Mouse (Mus musculus): ENCODE results near the gene Slc25a12. TPM values are rescaled to one million over a fixed set of nuclear protein-coding genes. Genes with fewer than 3 reads are reported as not detected.

Slc25a12 gene
- polyA plus RNA-seq, 1 experiment from 2014 or later, result 28.0 TPM

DNA sequence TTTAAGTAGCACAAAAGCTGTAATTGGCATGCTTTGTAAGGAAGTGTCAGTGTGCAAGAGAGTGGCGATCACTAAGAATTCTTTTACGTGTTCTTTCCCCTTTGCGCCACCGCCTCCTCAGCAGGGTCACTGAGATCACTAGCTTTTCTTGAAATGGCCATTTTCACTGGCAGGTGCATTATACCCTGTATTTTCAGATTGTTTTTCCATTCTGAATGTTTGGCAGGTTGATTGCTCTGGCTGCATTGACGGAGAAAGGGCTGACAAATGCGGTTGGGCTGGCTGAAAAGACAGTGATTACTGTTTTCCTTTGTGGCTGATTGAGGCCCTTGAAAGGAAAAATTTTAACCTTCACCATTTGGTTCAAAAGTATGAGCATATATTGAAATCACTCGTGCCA is 122.7 kb downstream of the Slc25a12 start:
- no peak for ATAC-seq (ENCODE audit: insufficient number of reproducible peaks, low FRiP score, low TSS enrichment, low read depth)
- DNase-seq (ENCODE audit: low spot score), result no peak
- no peak overlapping the region for H3K27ac ChIP-seq (replicated peaks; ENCODE audit: low read depth, low read length)
- no peaks in the 10 kb centered on the region for H3K27me3 ChIP-seq (ENCODE audit: control insufficient read depth, insufficient read depth, low read length)
- no peak overlapping the region for H3K4me3 ChIP-seq (ENCODE audit: low read depth, low read length)
- no peak overlapping the region for H3K4me2 ChIP-seq (ENCODE audit: low read depth, severe bottlenecking)
- no peaks in the 10 kb centered on the region for H3K9me3 ChIP-seq (ENCODE audit: control insufficient read depth, low read length)
- 91% methylated on average over 7 of the region's 7 CpGs for WGBS
- no peak overlapping the region for H3K9ac ChIP-seq (ENCODE audit: low read length)
- H3K36me3 ChIP-seq (ENCODE audit: control insufficient read depth, insufficient read depth, low read length), result 0 out of 2 replicates have a peak, but pooled peaks cover 2% of the 10 kb centered on the region
- no peaks in the 10 kb centered on the region for H3K4me1 ChIP-seq (ENCODE audit: control insufficient read depth, insufficient read depth, low read length)

DNA sequence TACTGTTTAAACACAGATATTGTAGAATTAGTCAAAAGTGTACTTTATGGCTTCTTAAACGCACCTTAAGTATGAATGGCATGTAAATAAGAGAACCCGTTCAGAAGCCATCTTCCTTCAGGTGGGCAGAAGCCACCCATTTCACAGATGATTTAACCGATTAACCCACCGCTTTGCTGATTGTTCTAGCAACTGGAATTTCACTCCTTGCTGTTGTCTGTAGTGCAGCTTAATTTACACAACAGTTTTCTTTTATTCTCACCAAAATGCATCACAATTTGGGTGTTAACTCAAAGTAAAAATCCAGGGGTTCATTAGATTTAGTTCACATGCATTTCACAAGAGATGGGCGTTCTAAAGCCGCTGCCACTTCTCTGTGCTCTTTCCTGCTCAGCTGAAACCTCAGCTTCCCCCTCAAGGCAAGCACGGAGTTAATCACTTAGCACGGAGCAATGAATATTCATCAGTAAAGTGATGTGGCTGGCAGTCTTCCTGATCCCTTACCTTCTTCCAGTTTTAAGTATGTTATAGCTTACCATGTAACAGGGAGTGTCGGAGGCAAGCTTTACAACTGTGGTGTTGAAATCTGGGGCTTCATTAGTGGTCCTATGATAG is 124.4 kb downstream of the Slc25a12 start:
- no peaks in the 10 kb centered on the region for H3K4me1 ChIP-seq (ENCODE audit: control insufficient read depth, insufficient read depth, low read length)
- ATAC-seq (ENCODE audit: insufficient number of reproducible peaks, low FRiP score, low TSS enrichment, low read depth) (no peak), DNase-seq (ENCODE audit: low spot score) (no peak)
- no peak overlapping the region for H3K4me2 ChIP-seq (ENCODE audit: low read depth, severe bottlenecking)
- H3K4me3 ChIP-seq (ENCODE audit: low read depth, low read length), result no peak overlapping the region
- H3K36me3 ChIP-seq (ENCODE audit: control insufficient read depth, insufficient read depth, low read length), result 0 out of 2 replicates have a peak, but pooled peaks cover 2% of the 10 kb centered on the region
- H3K27me3 ChIP-seq (ENCODE audit: control insufficient read depth, insufficient read depth, low read length), result no peaks in the 10 kb centered on the region
- WGBS, result 84% methylated on average over 9 of the region's 9 CpGs
- H3K27ac ChIP-seq (replicated peaks; ENCODE audit: low read depth, low read length), result no peak overlapping the region
- no peak overlapping the region for H3K9ac ChIP-seq (ENCODE audit: low read length)
- no peaks in the 10 kb centered on the region for H3K9me3 ChIP-seq (ENCODE audit: control insufficient read depth, low read length)

DNA sequence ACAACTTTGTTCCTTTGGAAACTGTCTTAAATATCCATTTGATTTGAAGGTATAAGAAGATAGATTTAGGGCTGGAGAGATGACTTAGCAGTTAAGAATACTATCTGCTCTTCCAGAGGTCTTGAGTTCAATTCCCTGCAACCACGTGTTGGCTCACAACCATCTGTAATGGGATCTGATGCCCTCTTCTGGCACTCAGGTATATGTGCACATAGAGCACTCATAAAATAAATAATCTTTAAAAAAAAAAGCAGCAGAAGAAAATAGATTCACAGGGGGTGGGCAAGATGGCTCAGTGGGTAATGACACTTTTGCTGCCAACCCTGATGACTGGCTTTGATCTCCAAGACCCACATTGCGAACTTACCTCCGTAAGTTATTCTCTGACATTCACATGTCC is 125.4 kb downstream of the Slc25a12 start:
- Histone ChIP-seq H3K4me2 (ENCODE audit: low read depth, severe bottlenecking) (no peak overlapping the region), H3K36me3 (ENCODE audit: control insufficient read depth, insufficient read depth, low read length) (0 out of 2 replicates have a peak, but pooled peaks cover 2% of the 10 kb centered on the region), H3K9ac (ENCODE audit: low read length) (no peak overlapping the region), H3K9me3 (ENCODE audit: control insufficient read depth, low read length) (no peaks in the 10 kb centered on the region), H3K27me3 (ENCODE audit: control insufficient read depth, insufficient read depth, low read length) (no peaks in the 10 kb centered on the region), H3K4me1 (ENCODE audit: control insufficient read depth, insufficient read depth, low read length) (no peaks in the 10 kb centered on the region), H3K4me3 (ENCODE audit: low read depth, low read length) (no peak overlapping the region), H3K27ac (replicated peaks; ENCODE audit: low read depth, low read length) (no peak overlapping the region)
- ATAC-seq (ENCODE audit: insufficient number of reproducible peaks, low FRiP score, low TSS enrichment, low read depth) (no peak), DNase-seq (ENCODE audit: low spot score) (no peak)
- WGBS, result 90% methylated on average over 3 of the region's 3 CpGs

DNA sequence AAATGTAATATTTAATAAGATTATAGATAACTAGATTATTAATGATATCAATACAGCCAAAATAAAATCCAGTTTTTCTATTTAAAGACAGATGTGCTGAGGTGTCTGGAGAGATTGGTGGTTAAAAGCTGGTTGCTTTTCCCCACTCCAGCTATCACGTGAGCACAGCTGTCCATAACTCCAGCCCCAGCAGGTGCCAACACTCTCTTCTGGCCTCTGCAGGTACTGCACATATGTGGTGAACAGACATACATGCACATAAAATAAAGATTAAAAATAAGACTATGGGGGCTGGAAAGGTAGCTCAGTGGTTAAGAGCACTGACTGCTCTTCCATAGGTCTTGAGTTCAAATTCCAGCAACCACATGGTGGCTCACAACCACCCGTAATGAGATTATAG is 126.0 kb downstream of the Slc25a12 start:
- H3K9me3 ChIP-seq (ENCODE audit: control insufficient read depth, low read length), result no peaks in the 10 kb centered on the region
- ATAC-seq (ENCODE audit: insufficient number of reproducible peaks, low FRiP score, low TSS enrichment, low read depth), result no peak
- 94% methylated on average over 2 of the region's 2 CpGs for WGBS
- no peaks in the 10 kb centered on the region for H3K4me1 ChIP-seq (ENCODE audit: control insufficient read depth, insufficient read depth, low read length)
- no peak overlapping the region for H3K27ac ChIP-seq (replicated peaks; ENCODE audit: low read depth, low read length)
- no peak overlapping the region for H3K4me3 ChIP-seq (ENCODE audit: low read depth, low read length)
- 0 out of 2 replicates have a peak, but pooled peaks cover 2% of the 10 kb centered on the region for H3K36me3 ChIP-seq (ENCODE audit: control insufficient read depth, insufficient read depth, low read length)
- H3K27me3 ChIP-seq (ENCODE audit: control insufficient read depth, insufficient read depth, low read length), result no peaks in the 10 kb centered on the region
- no peak for DNase-seq (ENCODE audit: low spot score)
- no peak overlapping the region for H3K4me2 ChIP-seq (ENCODE audit: low read depth, severe bottlenecking)
- no peak overlapping the region for H3K9ac ChIP-seq (ENCODE audit: low read length)

DNA sequence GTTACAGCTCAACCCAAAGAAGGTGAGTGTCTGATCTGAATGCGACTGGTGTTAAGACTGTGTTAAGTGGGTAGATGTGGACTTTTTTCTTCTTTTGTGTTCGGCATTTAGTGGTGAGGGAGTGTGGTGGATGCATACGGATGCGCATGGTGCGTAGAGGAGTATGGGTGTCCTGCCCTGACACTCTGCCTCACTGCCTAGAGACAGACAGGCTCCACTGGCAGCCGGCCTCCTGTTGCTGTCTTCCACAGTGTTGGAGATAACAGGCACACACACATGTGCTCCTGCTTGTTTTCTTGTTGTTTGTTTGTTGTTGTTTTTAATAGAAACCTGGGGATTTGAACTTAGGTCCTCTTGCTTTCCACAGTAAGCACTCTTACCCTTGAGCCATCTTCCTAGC is 131.5 kb downstream of the Slc25a12 start:
- Histone ChIP-seq H3K4me3 (ENCODE audit: low read depth, low read length) (no peak overlapping the region), H3K4me2 (ENCODE audit: low read depth, severe bottlenecking) (no peak overlapping the region), H3K9me3 (ENCODE audit: control insufficient read depth, low read length) (no peaks in the 10 kb centered on the region), H3K27ac (replicated peaks; ENCODE audit: low read depth, low read length) (no peak overlapping the region), H3K36me3 (ENCODE audit: control insufficient read depth, insufficient read depth, low read length) (peaks cover 3% of the 10 kb centered on the region; the same call in 1 of the 2 replicates), H3K9ac (ENCODE audit: low read length) (no peak overlapping the region), H3K27me3 (ENCODE audit: control insufficient read depth, insufficient read depth, low read length) (no peaks in the 10 kb centered on the region), H3K4me1 (ENCODE audit: control insufficient read depth, insufficient read depth, low read length) (no peaks in the 10 kb centered on the region)
- DNase-seq (ENCODE audit: low spot score), result no peak
- no peak for ATAC-seq (ENCODE audit: insufficient number of reproducible peaks, low FRiP score, low TSS enrichment, low read depth)
- 90% methylated on average over 6 of the region's 6 CpGs for WGBS

DNA sequence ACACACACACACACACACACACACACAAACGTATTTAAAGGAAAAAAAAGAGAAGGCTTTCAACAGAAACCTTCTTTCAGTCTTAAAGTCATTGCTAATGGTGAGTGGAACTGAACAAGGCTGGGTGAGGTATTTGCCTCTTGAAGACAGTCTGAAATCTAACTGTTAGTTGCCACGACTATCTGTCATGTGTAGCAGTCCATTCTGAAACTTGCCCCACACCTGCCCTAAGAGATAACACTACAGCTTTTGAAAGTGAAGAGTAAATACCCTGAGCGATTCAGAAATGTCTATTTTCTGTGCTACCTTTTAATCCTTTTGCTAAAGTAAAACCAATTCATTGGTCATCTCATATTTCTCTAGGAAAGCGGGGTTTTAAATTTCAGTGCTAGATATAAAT is 132.1 kb downstream of the Slc25a12 start:
- Histone ChIP-seq H3K4me1 (ENCODE audit: control insufficient read depth, insufficient read depth, low read length) (no peaks in the 10 kb centered on the region), H3K4me2 (ENCODE audit: low read depth, severe bottlenecking) (no peak overlapping the region), H3K9ac (ENCODE audit: low read length) (no peak overlapping the region), H3K27me3 (ENCODE audit: control insufficient read depth, insufficient read depth, low read length) (no peaks in the 10 kb centered on the region), H3K4me3 (ENCODE audit: low read depth, low read length) (no peak overlapping the region), H3K27ac (replicated peaks; ENCODE audit: low read depth, low read length) (no peak overlapping the region), H3K36me3 (ENCODE audit: control insufficient read depth, insufficient read depth, low read length) (peaks cover 3% of the 10 kb centered on the region; the same call in 1 of the 2 replicates), H3K9me3 (ENCODE audit: control insufficient read depth, low read length) (no peaks in the 10 kb centered on the region)
- ATAC-seq (ENCODE audit: insufficient number of reproducible peaks, low FRiP score, low TSS enrichment, low read depth) (no peak), DNase-seq (ENCODE audit: low spot score) (no peak)
- 95% methylated on average over 4 of the region's 4 CpGs for WGBS

DNA sequence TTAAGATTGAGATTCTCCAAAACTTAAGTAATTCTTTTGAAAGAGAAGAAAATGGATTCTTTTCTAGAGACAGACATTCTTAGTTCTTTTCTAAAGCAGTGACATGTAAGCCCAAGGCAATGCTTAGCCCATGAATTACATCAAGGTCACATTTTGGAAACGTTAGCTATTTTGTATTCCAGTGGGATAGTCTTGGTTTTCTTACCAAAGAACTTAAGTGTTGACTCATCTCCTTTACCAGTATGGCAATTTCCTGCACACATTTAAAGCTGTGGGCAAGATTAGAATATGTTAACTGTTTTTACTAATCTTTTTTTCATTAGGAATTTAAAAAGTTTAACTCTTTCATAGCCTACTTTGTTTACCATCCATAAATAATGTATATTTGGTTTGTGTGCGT is 134.6 kb downstream of the Slc25a12 start:
- Histone ChIP-seq H3K27me3 (ENCODE audit: control insufficient read depth, insufficient read depth, low read length) (no peaks in the 10 kb centered on the region), H3K9me3 (ENCODE audit: control insufficient read depth, low read length) (no peaks in the 10 kb centered on the region), H3K4me3 (ENCODE audit: low read depth, low read length) (no peak overlapping the region), H3K4me1 (ENCODE audit: control insufficient read depth, insufficient read depth, low read length) (no peaks in the 10 kb centered on the region), H3K27ac (replicated peaks; ENCODE audit: low read depth, low read length) (no peak overlapping the region), H3K9ac (ENCODE audit: low read length) (no peak overlapping the region), H3K36me3 (ENCODE audit: control insufficient read depth, insufficient read depth, low read length) (peaks cover 6% of the 10 kb centered on the region; the same call in 1 of the 2 replicates), H3K4me2 (ENCODE audit: low read depth, severe bottlenecking) (no peak overlapping the region)
- no peak for DNase-seq (ENCODE audit: low spot score)
- WGBS, result 90% methylated on average over 2 of the region's 2 CpGs
- no peak for ATAC-seq (ENCODE audit: insufficient number of reproducible peaks, low FRiP score, low TSS enrichment, low read depth)

DNA sequence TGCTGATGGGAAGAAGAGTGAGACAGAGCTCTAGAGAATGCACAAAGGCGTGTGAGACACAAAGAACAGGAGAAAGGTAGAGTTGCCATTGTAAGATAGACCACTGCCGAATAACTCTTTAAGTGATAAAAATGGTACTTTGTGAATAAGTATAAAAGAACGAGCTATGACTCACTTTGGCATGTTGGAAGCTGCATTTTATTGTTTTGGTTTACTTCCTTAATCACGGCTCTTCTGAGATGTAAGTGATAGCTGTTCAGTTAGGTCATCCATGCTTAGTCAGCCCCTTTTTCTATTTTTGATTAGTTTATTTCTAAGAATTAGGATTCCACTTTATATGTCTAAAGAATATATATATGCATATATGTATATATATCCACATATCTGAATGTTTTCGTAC is 135.6 kb downstream of the Slc25a12 start:
- WGBS, result 91% methylated on average over 5 of the region's 5 CpGs
- DNase-seq (ENCODE audit: low spot score) (no peak), ATAC-seq (ENCODE audit: insufficient number of reproducible peaks, low FRiP score, low TSS enrichment, low read depth) (no peak)
- Histone ChIP-seq H3K27ac (replicated peaks; ENCODE audit: low read depth, low read length) (no peak overlapping the region), H3K27me3 (ENCODE audit: control insufficient read depth, insufficient read depth, low read length) (no peaks in the 10 kb centered on the region), H3K9me3 (ENCODE audit: control insufficient read depth, low read length) (no peaks in the 10 kb centered on the region), H3K9ac (ENCODE audit: low read length) (no peak overlapping the region), H3K36me3 (ENCODE audit: control insufficient read depth, insufficient read depth, low read length) (peaks cover 6% of the 10 kb centered on the region; the same call in 1 of the 2 replicates), H3K4me2 (ENCODE audit: low read depth, severe bottlenecking) (no peak overlapping the region), H3K4me3 (ENCODE audit: low read depth, low read length) (no peak overlapping the region), H3K4me1 (ENCODE audit: control insufficient read depth, insufficient read depth, low read length) (no peaks in the 10 kb centered on the region)

DNA sequence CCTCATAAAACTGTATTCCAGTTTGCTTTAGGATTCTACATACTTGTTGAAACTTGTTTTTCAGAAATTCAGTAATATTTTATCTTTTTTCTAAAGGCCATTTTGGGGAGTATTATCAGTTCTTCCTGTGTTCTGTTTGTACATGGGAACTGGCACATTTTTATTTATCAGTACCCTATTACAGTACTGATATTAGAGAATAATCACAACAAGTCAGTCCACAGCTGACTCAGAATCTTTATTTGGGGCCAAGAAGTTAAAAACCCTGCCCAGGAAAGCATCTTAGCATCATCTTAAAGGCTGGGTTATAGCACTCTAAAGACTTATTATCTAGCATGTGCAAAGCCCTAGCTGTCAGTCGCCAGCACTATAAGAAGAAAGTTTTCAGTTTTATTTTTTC is 137.9 kb downstream of the Slc25a12 start:
- Histone ChIP-seq H3K4me1 (ENCODE audit: control insufficient read depth, insufficient read depth, low read length) (no peaks in the 10 kb centered on the region), H3K9ac (ENCODE audit: low read length) (no peak overlapping the region), H3K4me2 (ENCODE audit: low read depth, severe bottlenecking) (no peak overlapping the region), H3K27me3 (ENCODE audit: control insufficient read depth, insufficient read depth, low read length) (no peaks in the 10 kb centered on the region), H3K4me3 (ENCODE audit: low read depth, low read length) (no peak overlapping the region), H3K27ac (replicated peaks; ENCODE audit: low read depth, low read length) (no peak overlapping the region), H3K36me3 (ENCODE audit: control insufficient read depth, insufficient read depth, low read length) (peaks cover 4% of the 10 kb centered on the region; the same call in 1 of the 2 replicates), H3K9me3 (ENCODE audit: control insufficient read depth, low read length) (no peaks in the 10 kb centered on the region)
- DNase-seq (ENCODE audit: low spot score) (no peak), ATAC-seq (ENCODE audit: insufficient number of reproducible peaks, low FRiP score, low TSS enrichment, low read depth) (no peak)
- 85% methylated on average over 1 of the region's 1 CpGs for WGBS

All from limb, embryonic 11.5 days (tissue).